Mouse (Mus musculus) ovary, postnatal 10 days (tissue): Measurements from ENCODE around the gene Spta1.

Source experiments
- DNase-seq: peaks from one replicate; pipeline ENCODE4 v3.0.0; 2022; ENCODE audit warnings: low spot score

Gene Spta1

GRCm38 (mm10) chr1:174267816-174268215 lies 95.2 kb downstream of the Spta1 start:
- no peak for DNase-seq

DNA sequence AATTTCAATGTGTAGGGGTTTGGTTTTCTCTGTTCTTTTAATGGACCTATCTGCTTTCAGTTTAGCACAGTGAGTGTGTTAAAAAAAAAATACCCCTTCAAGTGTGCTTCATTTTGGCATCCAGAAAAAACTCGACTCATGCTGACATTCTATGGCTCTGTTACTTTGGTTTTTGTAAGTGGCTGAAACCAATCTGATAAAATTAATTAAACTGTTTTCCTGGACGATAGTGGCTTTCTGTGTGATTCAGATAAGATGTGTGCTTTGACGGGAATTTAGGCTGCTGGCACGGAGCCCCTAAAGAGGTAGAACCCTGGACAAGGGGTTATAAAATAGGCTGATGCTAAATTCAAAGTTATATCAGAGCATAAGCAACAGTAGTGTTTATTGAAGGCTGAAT lies 96.6 kb downstream of the Spta1 start:
- DNase-seq = no peak

DNA sequence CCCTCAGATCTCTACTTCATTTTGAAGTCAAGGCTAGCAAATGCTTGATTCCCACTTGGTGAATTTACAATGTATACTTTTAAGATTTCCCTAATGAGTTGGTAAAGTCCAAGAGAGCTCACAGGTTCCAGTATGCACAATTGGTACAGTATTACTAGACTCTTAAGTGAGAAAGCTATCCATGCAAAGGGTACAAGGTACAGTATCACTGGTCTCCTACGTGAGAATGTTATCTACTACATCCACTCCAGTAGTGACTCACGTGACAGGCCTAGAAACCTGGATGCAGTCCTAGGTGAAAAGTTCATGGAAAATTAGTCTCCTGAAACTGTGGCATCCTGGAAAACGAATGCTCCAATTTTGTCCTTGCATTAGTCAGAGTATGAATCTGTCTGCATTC lies 98.1 kb downstream of the Spta1 start:
- no peak for DNase-seq
